Mouse (Mus musculus) adrenal gland, postnatal 36 days (tissue): ENCODE measurements at regions not wholly inside any gene's neighbourhood (a gene's known extent, or its start where the extent isn't known, plus 50 kb on each side); places are given as distances from the start of the nearest gene placed in this dataset.

ENCODE experiments used
- DNase-seq, 2 experiments: peaks; one replicate each; pipeline ENCODE4 v3.0.0; 2021; ENCODE audit warnings: mixed read lengths in 1 of 2

GRCm38 (mm10) chr3:105130228-105130627 is 63.6 kb downstream of the 4930564D02Rik start:
- DNase-seq = no peak

- no peak for DNase-seq
Measured at GRCm38 (mm10) chr3:105131053-105131452, 64.4 kb downstream of the 4930564D02Rik start.

- DNase-seq = no peak
Measured at GRCm38 (mm10) chr3:105133011-105133410, 66.4 kb downstream of the 4930564D02Rik start.

- DNase-seq = no peak
Measured at GRCm38 (mm10) chr3:105141170-105141971, 74.7 kb downstream of the 4930564D02Rik start.

- peak in 1 of 2 experiments; percentile 19 for DNase-seq
Measured at GRCm38 (mm10) chr3:105142631-105143030, 76.0 kb downstream of the 4930564D02Rik start.

- DNase-seq = peak; percentile 34 to 47
Measured at GRCm38 (mm10) chr3:105151475-105152157, 85.0 kb downstream of the 4930564D02Rik start.

- no peak for DNase-seq
Measured at GRCm38 (mm10) chr3:105152158-105152541, 85.5 kb downstream of the 4930564D02Rik start.

GRCm38 (mm10) chr3:105158376-105158775 is 91.7 kb downstream of the 4930564D02Rik start:
- no peak for DNase-seq

GRCm38 (mm10) chr3:105165355-105165754 is 98.7 kb downstream of the 4930564D02Rik start:
- peak; percentile 76 to 84 for DNase-seq

GRCm38 (mm10) chr3:105169117-105169516 is 102.5 kb downstream of the 4930564D02Rik start:
- no peak for DNase-seq

GRCm38 (mm10) chr3:105171527-105171926 is 104.9 kb downstream of the 4930564D02Rik start:
- DNase-seq = no peak

GRCm38 (mm10) chr3:105172054-105172453 is 105.4 kb downstream of the 4930564D02Rik start:
- no peak for DNase-seq

GRCm38 (mm10) chr3:105191303-105191702 is 124.7 kb downstream of the 4930564D02Rik start:
- no peak for DNase-seq

GRCm38 (mm10) chr3:105191830-105192229 is 125.2 kb downstream of the 4930564D02Rik start:
- DNase-seq = no peak

GRCm38 (mm10) chr3:105200735-105201134 is 134.1 kb downstream of the 4930564D02Rik start:
- no peak for DNase-seq

- no peak for DNase-seq
Measured at GRCm38 (mm10) chr3:105209164-105209563, 142.5 kb downstream of the 4930564D02Rik start.

GRCm38 (mm10) chr3:105211023-105211422 is 144.4 kb downstream of the 4930564D02Rik start:
- no peak for DNase-seq

GRCm38 (mm10) chr3:105211726-105212125 is 145.1 kb downstream of the 4930564D02Rik start:
- DNase-seq = no peak

- DNase-seq = no peak
Measured at GRCm38 (mm10) chr3:105214867-105215266, 148.2 kb downstream of the 4930564D02Rik start.

- DNase-seq = no peak
Measured at GRCm38 (mm10) chr3:105215729-105216128, 149.1 kb downstream of the 4930564D02Rik start.

- DNase-seq = no peak
Measured at GRCm38 (mm10) chr3:105219630-105220029, 153.0 kb downstream of the 4930564D02Rik start.

- no peak for DNase-seq
Measured at GRCm38 (mm10) chr3:105220641-105221040, 154.0 kb downstream of the 4930564D02Rik start.

- DNase-seq = peak in 1 of 2 experiments; percentile 37
Measured at GRCm38 (mm10) chr3:105222925-105223324, 156.3 kb downstream of the 4930564D02Rik start.
